Mouse (Mus musculus): ENCODE data around the gene Mb21d2. TPM values are rescaled to one million over a fixed set of nuclear protein-coding genes. Genes with fewer than 3 reads are reported as not detected.

Gene Mb21d2
- total RNA-seq, 2 experiments from 2014 or later, result 25.8 to 26.9 TPM

GRCm38 (mm10) chr16:28809089-28809488 is 120.4 kb downstream of the Mb21d2 start:
- DNase-seq (ENCODE audit: extremely low spot score in 1 of 2, low spot score in 1 of 2), result no peak

DNA sequence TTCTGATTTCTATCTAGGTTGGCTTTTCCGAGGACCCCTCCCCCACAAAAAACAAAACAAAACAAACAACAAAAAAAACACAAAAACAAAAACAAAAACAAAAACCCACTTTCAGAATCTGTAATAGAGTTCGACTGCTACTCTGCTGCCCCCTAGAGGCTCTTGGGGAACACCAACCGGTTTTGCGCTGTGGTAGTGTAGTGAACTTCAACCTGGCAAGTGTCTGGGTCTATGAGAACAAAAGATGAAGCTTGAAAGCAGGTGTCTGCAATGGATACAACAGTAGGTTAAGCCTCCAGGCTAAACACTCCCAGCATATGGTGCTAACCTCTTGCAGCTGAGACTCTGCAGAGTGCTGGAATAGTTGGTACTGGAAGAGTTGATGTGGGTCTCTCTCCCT is 136.4 kb downstream of the Mb21d2 start:
- DNase-seq (ENCODE audit: extremely low spot score in 1 of 2, low spot score in 1 of 2), result peak; percentile 10 to 65

Other genes with a start within 250 kb of the Mb21d2 start
- gene Fgf12, start 176.6 kb downstream of the Mb21d2 start, total RNA-seq (2021), result 100 to 1,000 TPM; 135 to 154 TPM